Mouse (Mus musculus) hindbrain, embryonic 14.5 days (tissue): ENCODE data around the gene Adh4. TPM values are rescaled to one million over a fixed set of nuclear protein-coding genes. Genes with fewer than 3 reads are reported as not detected.
"Not testable (repeated sequence)": the region's sequence is repeated elsewhere in the genome, so short reads cannot be mapped to it uniquely, and the experiment has no call there.

Source experiments
- ATAC-seq: fragments of 200-750 bp; cut with Nextera tagmentation; 2 replicates; pipeline ENCODE4 v1.8.0; 2017; ENCODE audit warnings: moderate number of reproducible peaks, mild to moderate bottlenecking, moderate TSS enrichment, moderate library complexity; ENCODE audit not compliant: low FRiP score
- DNase-seq: peaks from one replicate; pipeline ENCODE4 v3.0.0-alpha.2; 2015; ENCODE audit warnings: low spot score
- H3K27ac ChIP-seq: fragments of 300-500 bp; sonication (generic); 2 replicates; pipeline ENCODE4 v1.5.1; 2014; ENCODE audit warnings: mild to moderate bottlenecking, moderate library complexity
- H3K27me3 ChIP-seq: fragments of 300-500 bp; sonication (generic); 2 replicates; pipeline ENCODE4 v1.6.1; 2014; ENCODE audit warnings: mild to moderate bottlenecking, low read length, mixed read lengths; ENCODE audit not compliant: control insufficient read depth, insufficient read depth
- H3K36me3 ChIP-seq: fragments of 300-500 bp; sonication (generic); replicated peaks from 2 replicates; pipeline ENCODE4 v1.6.1; 2014; ENCODE audit not compliant: control insufficient read depth, insufficient read depth
- H3K4me1 ChIP-seq: fragments of 300-500 bp; sonication (generic); replicated peaks from 2 replicates; pipeline ENCODE4 v1.6.1; 2014; ENCODE audit warnings: antibody characterized with exemption, low read length, mixed read lengths; ENCODE audit not compliant: control insufficient read depth, insufficient read depth
- H3K4me2 ChIP-seq: fragments of 300-500 bp; sonication (generic); replicated peaks from 2 replicates; pipeline ENCODE4 v1.6.1; 2014; ENCODE audit warnings: mild to moderate bottlenecking, moderate library complexity
- H3K4me3 ChIP-seq: fragments of 300-500 bp; sonication (generic); replicated peaks from 2 replicates; pipeline ENCODE4 v1.5.1; 2014; ENCODE audit warnings: mild to moderate bottlenecking, low read length
- H3K9ac ChIP-seq: fragments of 300-500 bp; sonication (generic); 2 replicates; pipeline ENCODE4 v1.6.1; 2014
- H3K9me3 ChIP-seq: fragments of 300-500 bp; sonication (generic); 2 replicates; pipeline ENCODE4 v1.6.1; 2016; ENCODE audit warnings: low read length; ENCODE audit not compliant: control insufficient read depth
- WGBS: fragments of 180-500 bp; shearing (Covaris S2); extraction: QIAGEN DNeasy Blood & Tissue Kit; methylation state at CpG from one replicate; pipeline ENCODE4 v1.1.7; 2014; 5-methylcytosine and 5-hydroxymethylcytosine counted together
- polyA plus RNA-seq: library from polyadenylated mRNA; unstranded; fragments of >200 nt; fragmentation: Nextera tagmentation; extraction: Ambion mirVana; gene quantifications from 2 replicates; pipeline ENCODE4 v1.2.1, GENCODE M21; 2014

Gene Adh4
- polyA plus RNA-seq, 1 experiment from 2014 or later: 0.58 TPM

DNA sequence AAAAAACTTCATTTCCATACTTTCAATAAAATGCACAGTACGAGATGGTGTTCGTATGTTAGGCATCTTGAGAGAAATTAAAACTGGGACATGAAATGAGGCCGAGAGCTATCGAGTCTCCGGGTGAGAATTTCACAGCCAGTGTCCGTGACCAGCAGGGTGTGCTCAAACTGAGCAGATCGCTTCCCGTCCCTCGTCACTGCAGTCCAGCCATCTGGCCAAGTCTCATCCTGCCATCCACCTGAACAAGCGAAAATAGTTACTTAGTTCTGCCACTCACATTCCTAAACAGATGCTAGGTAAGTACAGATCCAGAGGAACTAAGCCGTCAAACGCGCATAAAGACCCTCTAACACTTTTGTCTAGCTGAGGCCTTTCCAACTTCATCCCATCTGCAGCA lies 45.0 kb downstream of the Adh4 start:
- ATAC-seq (no peak), DNase-seq (no peak)
- H3K36me3 ChIP-seq: peaks cover 89% of the 10 kb centered on the region
- H3K4me3 ChIP-seq: no peak overlapping the region
- H3K4me2 ChIP-seq: no peak overlapping the region
- H3K27me3 ChIP-seq: no peaks in the 10 kb centered on the region
- H3K9me3 ChIP-seq: no peaks in the 10 kb centered on the region
- H3K4me1 ChIP-seq: no peaks in the 10 kb centered on the region
- no peak overlapping the region for H3K27ac ChIP-seq
- H3K9ac ChIP-seq: no peak overlapping the region
- WGBS: 80% methylated on average over 13 of the region's 13 CpGs

DNA sequence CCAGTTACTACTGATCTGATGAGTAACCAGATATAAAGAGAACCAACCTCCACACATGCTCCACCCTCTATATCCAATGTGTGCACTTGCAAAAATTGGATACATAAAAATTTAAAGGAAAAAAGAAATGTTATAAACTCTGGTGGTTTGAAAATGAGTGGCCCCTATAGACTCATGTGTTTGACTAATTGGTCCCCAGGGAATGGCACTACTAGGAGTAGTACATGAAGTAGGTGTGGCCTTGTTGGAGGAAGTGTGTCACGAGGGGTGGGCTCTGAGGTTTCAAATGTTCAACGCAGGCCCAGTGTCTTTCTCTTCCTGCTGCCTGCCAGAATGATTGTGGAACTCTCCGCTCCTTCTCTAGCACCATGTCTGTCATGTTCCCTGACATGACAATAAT lies 46.6 kb downstream of the Adh4 start:
- Histone ChIP-seq H3K27ac (no peak overlapping the region), H3K9ac (no peak overlapping the region), H3K4me1 (no peaks in the 10 kb centered on the region), H3K4me3 (no peak overlapping the region), H3K36me3 (peaks cover 88% of the 10 kb centered on the region), H3K27me3 (no peaks in the 10 kb centered on the region), H3K9me3 (no peaks in the 10 kb centered on the region), H3K4me2 (no peak overlapping the region)
- no peak for DNase-seq
- no peak for ATAC-seq
- 93% methylated on average over 3 of the region's 3 CpGs for WGBS

DNA sequence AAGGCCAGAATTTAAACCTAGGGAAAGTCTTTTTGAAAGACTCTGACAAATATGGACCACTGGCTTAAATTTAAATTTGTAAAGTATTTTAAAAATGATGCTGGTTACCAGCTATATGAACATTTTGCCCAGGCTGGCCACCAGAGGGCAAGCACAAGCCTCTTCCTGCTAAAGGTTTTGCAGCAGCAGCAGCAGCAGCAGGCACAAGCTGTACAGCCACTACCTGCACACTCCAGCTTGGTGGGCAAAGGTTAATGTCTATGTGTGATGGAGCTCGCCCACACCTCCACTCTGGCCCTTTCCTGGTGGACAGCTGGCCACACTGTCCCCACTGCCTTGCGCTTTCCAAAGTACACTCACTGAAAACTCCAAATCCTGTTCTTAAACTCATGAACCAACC lies 47.9 kb downstream of the Adh4 start:
- DNase-seq (peak; percentile 67), ATAC-seq (no peak)
- Histone ChIP-seq H3K27me3 (no peaks in the 10 kb centered on the region), H3K36me3 (peaks cover 86% of the 10 kb centered on the region), H3K4me2 (no peak overlapping the region), H3K27ac (no peak overlapping the region), H3K9me3 (no peaks in the 10 kb centered on the region), H3K4me3 (no peak overlapping the region), H3K4me1 (no peaks in the 10 kb centered on the region), H3K9ac (no peak overlapping the region)
- 79% methylated on average over 2 of the region's 2 CpGs for WGBS

DNA sequence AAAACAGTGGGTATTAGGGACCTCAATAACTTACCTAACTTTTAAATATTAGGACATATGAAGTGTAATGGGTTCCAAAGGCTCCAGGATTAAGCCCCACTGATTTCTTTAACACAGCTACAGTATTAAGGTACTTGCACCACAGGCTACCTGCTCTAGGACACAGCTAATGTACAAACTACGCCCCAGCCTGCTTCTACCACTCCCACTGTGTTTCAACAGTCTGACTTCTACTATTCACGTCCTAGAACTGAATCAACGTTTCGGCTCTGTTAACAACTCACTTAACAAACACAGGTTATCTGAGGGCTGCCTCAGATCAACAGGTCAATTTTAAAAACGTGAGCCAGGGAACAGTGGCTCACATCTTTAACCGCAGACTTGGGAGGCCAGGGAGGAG lies 48.5 kb downstream of the Adh4 start:
- Histone ChIP-seq H3K4me2 (no peak overlapping the region), H3K9me3 (no peaks in the 10 kb centered on the region), H3K4me3 (no peak overlapping the region), H3K4me1 (no peaks in the 10 kb centered on the region), H3K36me3 (peaks cover 86% of the 10 kb centered on the region), H3K9ac (no peak overlapping the region), H3K27me3 (no peaks in the 10 kb centered on the region), H3K27ac (no peak overlapping the region)
- DNase-seq (no peak), ATAC-seq (no peak)
- 92% methylated on average over 6 of the region's 6 CpGs for WGBS

DNA sequence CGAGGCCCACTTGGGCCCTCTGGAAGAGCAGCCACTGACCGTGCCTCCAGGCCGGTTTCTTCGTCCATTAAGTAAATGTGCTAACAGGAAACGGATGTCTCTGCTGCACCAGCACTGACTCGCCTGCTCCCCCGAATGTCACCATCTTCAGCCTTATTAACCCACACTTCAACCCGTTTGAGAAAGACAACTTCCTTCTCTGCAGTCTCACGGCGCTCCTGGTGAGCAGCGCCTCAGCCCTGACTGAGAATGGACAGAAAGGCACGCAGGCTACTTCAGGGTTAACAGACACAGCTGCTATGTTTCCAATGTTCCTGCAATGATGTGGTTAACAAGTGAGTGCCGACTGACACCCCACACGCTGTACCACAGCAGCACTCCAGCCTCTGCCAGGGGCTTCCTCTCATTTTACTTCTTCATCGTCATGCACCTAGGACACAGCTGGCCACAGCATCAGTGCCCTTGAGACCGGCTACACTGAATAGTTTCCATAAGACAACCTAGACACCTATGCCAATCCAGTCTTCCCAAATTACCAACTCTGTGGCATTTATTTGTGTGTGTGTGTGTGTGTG lies 49.4 kb downstream of the Adh4 start:
- no peak for DNase-seq
- Histone ChIP-seq H3K4me1 (no peaks in the 10 kb centered on the region), H3K4me3 (no peak overlapping the region), H3K9me3 (no peaks in the 10 kb centered on the region), H3K27me3 (no peaks in the 10 kb centered on the region), H3K9ac (no peak overlapping the region), H3K36me3 (peaks cover 84% of the 10 kb centered on the region), H3K27ac (no peak overlapping the region), H3K4me2 (no peak overlapping the region)
- no peak for ATAC-seq
- 87% methylated on average over 16 of the region's 16 CpGs for WGBS

DNA sequence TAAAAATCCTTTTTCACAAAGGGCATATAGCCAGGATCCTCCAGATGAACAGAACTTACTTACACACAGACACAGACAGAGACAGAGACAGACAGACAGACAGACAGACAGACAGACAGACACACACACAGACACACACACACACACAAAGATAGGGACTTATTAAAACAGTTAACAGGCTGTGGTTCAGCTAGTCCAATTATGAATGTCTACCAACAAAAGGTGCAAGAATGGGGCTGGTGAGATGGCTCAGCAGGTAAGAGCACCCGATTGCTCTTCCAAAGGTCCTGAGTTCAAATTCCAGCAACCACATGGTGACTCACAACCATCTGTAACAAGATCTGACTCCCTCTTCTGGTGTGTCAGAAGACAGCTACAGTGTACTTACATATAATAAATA lies 51.4 kb downstream of the Adh4 start:
- H3K9me3 ChIP-seq, ATAC-seq: not testable (repeated sequence)
- WGBS: 95% methylated on average over 1 of the region's 1 CpGs

DNA sequence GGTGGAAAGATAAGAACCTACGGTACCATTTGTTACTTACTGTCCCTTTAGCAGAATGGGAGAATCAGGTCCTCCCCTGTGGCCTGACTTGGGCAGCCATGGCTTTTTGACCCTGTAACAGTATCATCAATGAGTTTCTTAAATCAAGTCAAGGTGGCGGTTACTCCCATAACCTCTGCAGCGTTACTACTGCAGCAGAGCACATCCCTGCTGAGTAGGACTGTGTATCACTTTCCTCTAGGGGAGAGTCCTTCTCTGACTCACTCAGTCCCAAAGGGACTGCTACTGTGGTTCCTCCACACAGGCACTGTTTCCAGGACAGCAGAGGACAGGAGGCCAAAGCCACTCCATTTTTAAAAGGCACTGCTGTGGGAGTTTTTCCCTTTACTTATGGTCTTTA lies 55.8 kb downstream of the Adh4 start:
- Histone ChIP-seq H3K4me1 (no peaks in the 10 kb centered on the region), H3K9me3 (no peaks in the 10 kb centered on the region), H3K4me2 (no peak overlapping the region), H3K9ac (no peak overlapping the region), H3K36me3 (peaks cover 68% of the 10 kb centered on the region), H3K4me3 (no peak overlapping the region), H3K27ac (no peak overlapping the region), H3K27me3 (no peaks in the 10 kb centered on the region)
- ATAC-seq (no peak), DNase-seq (no peak)
- WGBS: 90% methylated on average over 3 of the region's 3 CpGs

More for the DNA sequence above, 51.4 kb downstream of the Adh4 start:
- H3K4me3 ChIP-seq, H3K27ac ChIP-seq, H3K27me3 ChIP-seq, DNase-seq, H3K9ac ChIP-seq, H3K4me1 ChIP-seq, H3K4me2 ChIP-seq: not testable (repeated sequence)
- peaks cover 83% of the 10 kb centered on the region for H3K36me3 ChIP-seq

DNA sequence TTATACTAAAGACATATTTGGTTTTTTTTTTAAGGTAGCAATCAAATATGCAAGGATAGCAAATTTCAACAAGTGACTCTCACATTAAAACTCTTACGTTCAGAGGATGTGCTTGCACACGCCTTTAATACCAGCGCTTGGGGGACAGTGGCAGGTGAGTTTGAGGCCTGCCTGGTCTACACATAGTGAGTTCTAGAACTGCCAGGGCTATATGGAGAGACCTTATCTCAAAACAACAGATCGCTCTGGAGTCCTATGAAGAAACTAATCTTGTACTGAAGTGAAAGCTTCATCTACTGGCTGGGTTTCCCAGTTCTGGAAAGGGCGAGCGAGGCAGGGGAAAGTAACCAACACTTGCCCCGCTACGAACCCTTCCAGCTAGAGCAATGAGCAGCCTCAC lies 64.2 kb downstream of the Adh4 start:
- H3K4me3 ChIP-seq: no peak overlapping the region
- WGBS: 98% methylated on average over 8 of the region's 8 CpGs
- no peaks in the 10 kb centered on the region for H3K4me1 ChIP-seq
- peaks cover 50% of the 10 kb centered on the region for H3K36me3 ChIP-seq
- H3K27ac ChIP-seq: no peak overlapping the region
- ATAC-seq: no peak
- no peak overlapping the region for H3K9ac ChIP-seq
- no peak overlapping the region for H3K4me2 ChIP-seq
- H3K27me3 ChIP-seq: no peaks in the 10 kb centered on the region
- no peaks in the 10 kb centered on the region for H3K9me3 ChIP-seq
- DNase-seq: no peak
